Mouse (Mus musculus): ENCODE results near the gene Capn1.

DNA sequence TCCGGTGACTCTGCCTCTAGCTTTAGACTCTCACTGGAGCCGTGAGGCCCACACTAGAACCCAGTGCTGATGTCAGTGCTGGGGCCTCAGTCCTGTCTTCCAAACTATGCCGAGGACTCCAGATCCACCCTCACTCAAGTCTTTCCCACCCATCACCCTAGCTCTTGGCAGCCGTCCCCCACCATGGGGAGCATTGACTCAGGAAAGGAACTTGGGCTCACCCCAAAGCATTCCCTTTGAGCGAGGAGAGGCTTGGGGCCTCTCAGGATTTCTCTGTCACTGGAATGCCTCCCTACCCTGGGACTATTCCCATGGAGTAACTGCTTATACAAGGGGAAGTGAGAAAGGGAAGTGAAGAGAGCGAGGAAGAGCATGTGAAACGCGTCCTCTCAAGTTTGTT is 69.8 kb downstream of the Capn1 start:
- no peak for TF ChIP-seq EP300 (IDR thresholded peaks at IDR 0.05; ENCODE audit: insufficient read depth, low read depth, low read length)
- TF ChIP-seq CTCF (IDR thresholded peaks at IDR 0.05; ENCODE audit: low read depth, low read length) = no peak
- TF ChIP-seq POLR2A (IDR thresholded peaks at IDR 0.05; ENCODE audit: insufficient read depth, low read length) = no peak
